23 mouse cellular contexts compared by ENCODE assay signal in genomic region chr16:84931024-84931423, GRCm38 (mm10).
DNase-seq lines count a peak whose midpoint lies in the region; ATAC-seq and TF ChIP-seq lines count a peak whose summit lies in the region.
"Had no signal": no experiment of that assay in that cellular context is flagged by ENCODE, and none has a peak within 500 bp of the region (broad histone marks: within the 10 kb centered on the region; RNA-seq: fewer than 3 reads in every experiment).

No protein-coding gene starts in this region.

- H3K4me2 ChIP-seq in hindbrain, embryonic 13.5 days, result no peak overlapping the region
- no peak overlapping the region for H3K4me2 ChIP-seq in hindbrain, postnatal 0 days (ENCODE audit: low read depth, low read length)
- H3K4me2 ChIP-seq in midbrain, postnatal 0 days (ENCODE audit: low read depth, low read length, poor library complexity, severe bottlenecking), result no peak overlapping the region
- no peak overlapping the region for H3K4me2 ChIP-seq in midbrain, embryonic 13.5 days (replicated peaks)
- no peak overlapping the region for H3K4me2 ChIP-seq in embryonic facial prominence, embryonic 14.5 days (ENCODE audit: low read depth, low read length)
- no peak overlapping the region for H3K4me2 ChIP-seq in neural tube, embryonic 15.5 days
- H3K4me2 ChIP-seq: embryonic facial prominence, embryonic 12.5 days; forebrain, embryonic 13.5 days had no signal

- no peaks in the 10 kb centered on the region for H3K27me3 ChIP-seq in hindbrain, embryonic 13.5 days
- no peaks in the 10 kb centered on the region for H3K27me3 ChIP-seq in hindbrain, postnatal 0 days (ENCODE audit: insufficient read depth, low read length)
- no peaks in the 10 kb centered on the region for H3K27me3 ChIP-seq in midbrain, postnatal 0 days (ENCODE audit: insufficient read depth, low read length)
- no peaks in the 10 kb centered on the region for H3K27me3 ChIP-seq in midbrain, embryonic 13.5 days
- H3K27me3 ChIP-seq in embryonic facial prominence, embryonic 14.5 days (replicated peaks; ENCODE audit: control insufficient read depth, insufficient read depth, low read length), result no peaks in the 10 kb centered on the region
- H3K27me3 ChIP-seq in neural tube, embryonic 15.5 days (replicated peaks), result no peaks in the 10 kb centered on the region
- H3K27me3 ChIP-seq: embryonic facial prominence, embryonic 12.5 days; forebrain, embryonic 13.5 days had no signal

- H3K9me3 ChIP-seq in hindbrain, embryonic 13.5 days, result no peaks in the 10 kb centered on the region
- no peaks in the 10 kb centered on the region for H3K9me3 ChIP-seq in hindbrain, postnatal 0 days (ENCODE audit: low read length)
- H3K9me3 ChIP-seq in midbrain, postnatal 0 days (ENCODE audit: low read length), result no peaks in the 10 kb centered on the region
- H3K9me3 ChIP-seq in midbrain, embryonic 13.5 days, result no peaks in the 10 kb centered on the region
- no peaks in the 10 kb centered on the region for H3K9me3 ChIP-seq in embryonic facial prominence, embryonic 14.5 days (ENCODE audit: control insufficient read depth, low read length)
- H3K9me3 ChIP-seq in neural tube, embryonic 15.5 days (replicated peaks), result no peaks in the 10 kb centered on the region
- H3K9me3 ChIP-seq: embryonic facial prominence, embryonic 12.5 days; forebrain, embryonic 13.5 days; heart, embryonic 10.5 days had no signal

- no peak overlapping the region for H3K9ac ChIP-seq in hindbrain, embryonic 13.5 days
- no peak overlapping the region for H3K9ac ChIP-seq in hindbrain, postnatal 0 days (replicated peaks; ENCODE audit: low read length)
- H3K9ac ChIP-seq in midbrain, postnatal 0 days (replicated peaks; ENCODE audit: low read length, poor library complexity, severe bottlenecking), result no peak overlapping the region
- H3K9ac ChIP-seq in midbrain, embryonic 13.5 days (replicated peaks), result no peak overlapping the region
- H3K9ac ChIP-seq in embryonic facial prominence, embryonic 14.5 days (ENCODE audit: low read depth, low read length), result no peak overlapping the region
- no peak overlapping the region for H3K9ac ChIP-seq in neural tube, embryonic 15.5 days (replicated peaks)
- H3K9ac ChIP-seq: embryonic facial prominence, embryonic 12.5 days; forebrain, embryonic 13.5 days had no signal

- no peak for TF ChIP-seq CTCF in hindbrain, postnatal 0 days (IDR thresholded peaks at IDR 0.05; ENCODE audit: low read depth)
- TF ChIP-seq CTCF in midbrain, postnatal 0 days (IDR thresholded peaks at IDR 0.05), result no peak

- 33% methylated on average over 3 of the region's 3 CpGs for WGBS in hindbrain, embryonic 13.5 days
- 44% methylated on average over 3 of the region's 3 CpGs for WGBS in hindbrain, postnatal 0 days
- 27% methylated on average over 3 of the region's 3 CpGs for WGBS in midbrain, postnatal 0 days
- 35% methylated on average over 3 of the region's 3 CpGs for WGBS in midbrain, embryonic 13.5 days
- WGBS in embryonic facial prominence, embryonic 14.5 days, result 54% methylated on average over 3 of the region's 3 CpGs
- WGBS in neural tube, embryonic 15.5 days, result 49% methylated on average over 3 of the region's 3 CpGs

- no peak for ATAC-seq in hindbrain, embryonic 13.5 days (ENCODE audit: low FRiP score)
- ATAC-seq in hindbrain, postnatal 0 days, result no peak
- no peak for ATAC-seq in midbrain, postnatal 0 days (ENCODE audit: low FRiP score)
- no peak for ATAC-seq in midbrain, embryonic 13.5 days
- no peak for ATAC-seq in embryonic facial prominence, embryonic 14.5 days (ENCODE audit: low read depth)
- ATAC-seq in neural tube, embryonic 15.5 days (ENCODE audit: low FRiP score), result 0 out of 2 replicates have a peak, but pooled peaks have one; percentile 31
- ATAC-seq: forebrain, embryonic 13.5 days; inflammation-experienced regulatory T-cells, adult 6 months; intestine, postnatal 0 days had no signal

- H3K36me3 ChIP-seq in hindbrain, embryonic 13.5 days, result no peaks in the 10 kb centered on the region
- no peaks in the 10 kb centered on the region for H3K36me3 ChIP-seq in hindbrain, postnatal 0 days (ENCODE audit: insufficient read depth, low read length)
- no peaks in the 10 kb centered on the region for H3K36me3 ChIP-seq in midbrain, postnatal 0 days (ENCODE audit: insufficient read depth, low read length)
- H3K36me3 ChIP-seq in midbrain, embryonic 13.5 days, result no peaks in the 10 kb centered on the region
- no peaks in the 10 kb centered on the region for H3K36me3 ChIP-seq in embryonic facial prominence, embryonic 14.5 days (ENCODE audit: control insufficient read depth, insufficient read depth, low read length)
- H3K36me3 ChIP-seq in neural tube, embryonic 15.5 days, result no peaks in the 10 kb centered on the region
- H3K36me3 ChIP-seq: embryonic facial prominence, embryonic 12.5 days; G1E; heart, embryonic 10.5 days had no signal

- no peaks in the 10 kb centered on the region; the same call in 1 of the 2 replicates for H3K4me1 ChIP-seq in hindbrain, embryonic 13.5 days (replicated peaks)
- no peaks in the 10 kb centered on the region for H3K4me1 ChIP-seq in hindbrain, postnatal 0 days (ENCODE audit: insufficient read depth, low read length)
- H3K4me1 ChIP-seq in midbrain, postnatal 0 days (ENCODE audit: insufficient read depth, low read length), result no peaks in the 10 kb centered on the region
- 0 out of 2 replicates have a peak, but pooled peaks cover 6% of the 10 kb centered on the region for H3K4me1 ChIP-seq in midbrain, embryonic 13.5 days (replicated peaks)
- no peaks in the 10 kb centered on the region for H3K4me1 ChIP-seq in embryonic facial prominence, embryonic 14.5 days (ENCODE audit: control insufficient read depth, insufficient read depth, low read length)
- 0 out of 2 replicates have a peak, but pooled peaks cover 3% of the 10 kb centered on the region for H3K4me1 ChIP-seq in neural tube, embryonic 15.5 days
- H3K4me1 ChIP-seq: embryonic facial prominence, embryonic 12.5 days; forebrain, embryonic 13.5 days; heart, embryonic 10.5 days had no signal

- no peak overlapping the region for H3K4me3 ChIP-seq in hindbrain, embryonic 13.5 days
- no peak overlapping the region for H3K4me3 ChIP-seq in hindbrain, postnatal 0 days (ENCODE audit: low read length)
- H3K4me3 ChIP-seq in midbrain, postnatal 0 days (ENCODE audit: low read depth, low read length), result no peak overlapping the region
- H3K4me3 ChIP-seq in midbrain, embryonic 13.5 days (replicated peaks), result no peak overlapping the region
- H3K4me3 ChIP-seq in embryonic facial prominence, embryonic 14.5 days (ENCODE audit: low read depth, low read length), result no peak overlapping the region
- H3K4me3 ChIP-seq in neural tube, embryonic 15.5 days (replicated peaks), result no peak overlapping the region
- H3K4me3 ChIP-seq: embryonic facial prominence, embryonic 12.5 days; forebrain, embryonic 13.5 days; heart, embryonic 10.5 days had no signal

- peak overlapping the region; percentile 73 for H3K27ac ChIP-seq in hindbrain, embryonic 13.5 days
- no peak overlapping the region for H3K27ac ChIP-seq in hindbrain, postnatal 0 days
- no peak overlapping the region for H3K27ac ChIP-seq in midbrain, postnatal 0 days (ENCODE audit: low read depth, low read length)
- no peak overlapping the region for H3K27ac ChIP-seq in midbrain, embryonic 13.5 days
- H3K27ac ChIP-seq in embryonic facial prominence, embryonic 14.5 days (replicated peaks; ENCODE audit: low read depth, low read length), result no peak overlapping the region
- H3K27ac ChIP-seq in neural tube, embryonic 15.5 days (replicated peaks), result peak overlapping the region; percentile 67; the same call in 1 of the 2 replicates
- H3K27ac ChIP-seq: embryonic facial prominence, embryonic 12.5 days; forebrain, embryonic 13.5 days; heart, embryonic 10.5 days had no signal

- no peak for DNase-seq in hindbrain, postnatal 0 days (ENCODE audit: low spot score)
- peak; percentile 2 for DNase-seq in midbrain, postnatal 0 days (ENCODE audit: low spot score)
- peak; percentile 22 for DNase-seq in embryonic facial prominence, embryonic 14.5 days (ENCODE audit: low spot score)
- DNase-seq in thymus, postnatal 36 days, result no peak
- DNase-seq: adrenal gland, adult 8-10 months; adrenal gland, postnatal 36 days; cerebellum, adult 11 months; cerebellum, adult 8-10 months; cerebellum, postnatal 14 days; embryo, embryonic 11 days; gastrocnemius, postnatal 36 days; heart, adult 18-20 months; heart, postnatal 10 days; heart, postnatal 4 days had no signal

Comparison
In these comparisons a context has a peak if more than half of its experiments do, and no peak if none do; other contexts are left out.
1. H3K27ac ChIP-seq: peak in hindbrain, embryonic 13.5 days (single experiment) and neural tube, embryonic 15.5 days (single experiment); none in hindbrain, postnatal 0 days (single experiment), midbrain, postnatal 0 days (single experiment), midbrain, embryonic 13.5 days (single experiment) and embryonic facial prominence, embryonic 14.5 days (single experiment).
2. DNase-seq: peak in midbrain, postnatal 0 days (single experiment) and embryonic facial prominence, embryonic 14.5 days (single experiment); none in hindbrain, postnatal 0 days (single experiment) and thymus, postnatal 36 days (0 of 2).